22 mouse cellular contexts compared by ENCODE assay signal in the genomic region with DNA sequence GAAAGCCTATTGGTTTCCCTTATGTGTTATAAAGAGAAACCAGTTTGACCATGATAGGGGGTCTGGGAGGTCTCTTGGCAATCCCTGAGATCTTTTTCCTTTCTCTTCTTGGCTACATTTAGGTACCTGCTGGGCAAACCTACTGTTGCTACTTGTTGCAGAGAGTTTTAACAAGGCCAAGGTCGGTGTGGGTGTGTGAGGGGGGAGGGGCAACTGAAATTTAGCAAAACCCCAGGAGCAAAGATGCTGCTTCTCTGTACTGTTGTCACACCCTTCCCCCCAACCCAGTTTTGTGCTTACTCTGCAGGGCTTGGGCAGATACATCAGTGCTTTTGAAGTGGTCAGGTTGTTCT.
DNase-seq lines count a peak whose midpoint lies in the region; ATAC-seq lines count a peak whose summit lies in the region.
"Had no signal": no experiment of that assay in that cellular context is flagged by ENCODE, and none has a peak within 500 bp of the region (broad histone marks: within the 10 kb centered on the region; RNA-seq: fewer than 3 reads in every experiment).

No protein-coding gene starts in this region.

- intact Hi-C loops in left cerebral cortex, postnatal 4 days (cut with DNase I) = no loop called here

- H3K27ac ChIP-seq in forebrain, embryonic 13.5 days = peak overlapping the region; percentile 42; the same call in 1 of the 2 replicates
- no peak overlapping the region for H3K27ac ChIP-seq in forebrain, embryonic 10.5 days
- H3K27ac ChIP-seq: embryonic facial prominence, embryonic 15.5 days; heart, embryonic 10.5 days; kidney, embryonic 15.5 days; liver, embryonic 15.5 days; lung, embryonic 15.5 days; midbrain, embryonic 15.5 days; neural tube, embryonic 12.5 days had no signal

- H3K9me3 ChIP-seq in forebrain, embryonic 13.5 days (replicated peaks) = no peaks in the 10 kb centered on the region
- H3K9me3 ChIP-seq in forebrain, embryonic 10.5 days = no peaks in the 10 kb centered on the region
- H3K9me3 ChIP-seq: embryonic facial prominence, embryonic 15.5 days; heart, embryonic 10.5 days; kidney, embryonic 15.5 days; liver, embryonic 15.5 days; lung, embryonic 15.5 days; midbrain, embryonic 15.5 days; neural tube, embryonic 12.5 days had no signal

- ATAC-seq in cerebellum, adult (ENCODE audit: insufficient number of reproducible peaks, low FRiP score, low TSS enrichment) = no peak
- 0 out of 2 replicates have a peak, but pooled peaks have one; percentile 13 for ATAC-seq in forebrain, embryonic 13.5 days

- H3K9ac ChIP-seq in forebrain, embryonic 13.5 days = no peak overlapping the region
- H3K9ac ChIP-seq: embryonic facial prominence, embryonic 15.5 days; kidney, embryonic 15.5 days; liver, embryonic 15.5 days; lung, embryonic 15.5 days; midbrain, embryonic 15.5 days; neural tube, embryonic 12.5 days had no signal

- no peak overlapping the region for H3K4me2 ChIP-seq in forebrain, embryonic 13.5 days
- H3K4me2 ChIP-seq: embryonic facial prominence, embryonic 15.5 days; kidney, embryonic 15.5 days; liver, embryonic 15.5 days; lung, embryonic 15.5 days; midbrain, embryonic 15.5 days; neural tube, embryonic 12.5 days had no signal

- H3K4me1 ChIP-seq in forebrain, embryonic 13.5 days = peaks cover 18% of the 10 kb centered on the region
- H3K4me1 ChIP-seq in forebrain, embryonic 10.5 days = peaks cover 21% of the 10 kb centered on the region
- H3K4me1 ChIP-seq: embryonic facial prominence, embryonic 15.5 days; heart, embryonic 10.5 days; kidney, embryonic 15.5 days; liver, embryonic 15.5 days; lung, embryonic 15.5 days; megakaryocyte, embryonic 14.5 days had no signal

- WGBS in forebrain, embryonic 13.5 days = 13% methylated on average over 1 of the region's 1 CpGs
- 28% methylated on average over 1 of the region's 1 CpGs for WGBS in forebrain, embryonic 10.5 days

- no peak overlapping the region for H3K4me3 ChIP-seq in forebrain, embryonic 13.5 days
- H3K4me3 ChIP-seq in forebrain, embryonic 10.5 days = no peak overlapping the region
- H3K4me3 ChIP-seq: embryonic facial prominence, embryonic 15.5 days; heart, embryonic 10.5 days; kidney, embryonic 15.5 days; liver, embryonic 15.5 days; lung, embryonic 15.5 days; megakaryocyte, embryonic 14.5 days; midbrain, embryonic 15.5 days; neural tube, embryonic 12.5 days had no signal

- DNase-seq in cerebellum, adult 18-20 months = peak; percentile 7 to 11
- no peak for DNase-seq in forebrain, embryonic 10.5 days (ENCODE audit: extremely low spot score, low spot score)
- DNase-seq in left cerebral cortex, postnatal 4 days = peak; percentile 11
- no peak for DNase-seq in left cerebral cortex, adult 8-10 months (ENCODE audit: low spot score in 2 of 2)
- peak; percentile 16 for DNase-seq in R1 (ENCODE audit: low read depth, low spot score)
- DNase-seq: adrenal gland, adult 2 months; gastrocnemius, postnatal 10 days; kidney, adult 11 months; kidney, postnatal 36 days; liver; lung, postnatal 36 days; thymus, postnatal 25 days had no signal

- no peaks in the 10 kb centered on the region for H3K27me3 ChIP-seq in forebrain, embryonic 13.5 days
- H3K27me3 ChIP-seq in forebrain, embryonic 10.5 days (ENCODE audit: poor library complexity, severe bottlenecking) = peaks cover 4% of the 10 kb centered on the region; the same call in 1 of the 2 replicates
- H3K27me3 ChIP-seq: embryonic facial prominence, embryonic 15.5 days; kidney, embryonic 15.5 days; liver, embryonic 15.5 days; lung, embryonic 15.5 days; megakaryocyte, embryonic 14.5 days; midbrain, embryonic 15.5 days; neural tube, embryonic 12.5 days had no signal

- no peaks in the 10 kb centered on the region for H3K36me3 ChIP-seq in forebrain, embryonic 13.5 days (ENCODE audit: poor library complexity, severe bottlenecking)
- H3K36me3 ChIP-seq in forebrain, embryonic 10.5 days (replicated peaks) = no peaks in the 10 kb centered on the region
- H3K36me3 ChIP-seq: embryonic facial prominence, embryonic 15.5 days; heart, embryonic 10.5 days; kidney, embryonic 15.5 days; liver, embryonic 15.5 days; lung, embryonic 15.5 days; midbrain, embryonic 15.5 days; neural tube, embryonic 12.5 days had no signal

Comparison
In these comparisons a context has a peak if more than half of its experiments do, and no peak if none do; other contexts are left out.
1. DNase-seq: peak in cerebellum, adult 18-20 months (2 of 2), left cerebral cortex, postnatal 4 days (single experiment) and R1 (single experiment); none in forebrain, embryonic 10.5 days (single experiment) and left cerebral cortex, adult 8-10 months (0 of 2).